In genomic region chr14:20656361-20656760, GRCm38 (mm10) we compare ENCODE assay signal across 19 mouse cellular contexts. TPM values are rescaled to one million over a fixed set of nuclear protein-coding genes. Genes with fewer than 3 reads are reported as not detected.
A peak's percentile ranks its signal among the peaks of the same experiment; 100 is the strongest.
DNase-seq lines count a peak whose midpoint lies in the region; ATAC-seq and TF ChIP-seq lines count a peak whose summit lies in the region.
"Had no signal": no experiment of that assay in that cellular context is flagged by ENCODE, and none has a peak within 500 bp of the region (broad histone marks: within the 10 kb centered on the region; RNA-seq: fewer than 3 reads in every experiment).

Gene Myoz1 (minus strand): TSS chr14:20656540.

- no peak for TF ChIP-seq CTCF in stomach, postnatal 0 days (IDR thresholded peaks at IDR 0.05; ENCODE audit: low read depth)

- peaks cover 14% of the 10 kb centered on the region; the same call in 1 of the 2 replicates for H3K36me3 ChIP-seq in heart, embryonic 12.5 days
- no peaks in the 10 kb centered on the region for H3K36me3 ChIP-seq in stomach, embryonic 16.5 days (ENCODE audit: control insufficient read depth, insufficient read depth, low read length)
- H3K36me3 ChIP-seq in stomach, postnatal 0 days (ENCODE audit: control insufficient read depth, insufficient read depth, low read length): no peaks in the 10 kb centered on the region
- H3K36me3 ChIP-seq: neural tube, embryonic 12.5 days had no signal

- no peaks in the 10 kb centered on the region for H3K9me3 ChIP-seq in heart, embryonic 12.5 days (replicated peaks)
- no peaks in the 10 kb centered on the region for H3K9me3 ChIP-seq in stomach, embryonic 16.5 days (replicated peaks; ENCODE audit: control insufficient read depth, low read length)
- H3K9me3 ChIP-seq in stomach, postnatal 0 days (ENCODE audit: control insufficient read depth, low read length): no peaks in the 10 kb centered on the region
- H3K9me3 ChIP-seq: neural tube, embryonic 12.5 days had no signal

- ATAC-seq in heart, embryonic 12.5 days (ENCODE audit: insufficient number of reproducible peaks, low FRiP score): no peak
- ATAC-seq in stomach, embryonic 16.5 days (ENCODE audit: insufficient read depth, low FRiP score): no peak
- no peak for ATAC-seq in stomach, postnatal 0 days (ENCODE audit: low FRiP score, low TSS enrichment)
- ATAC-seq: intestine, embryonic 16.5 days; midbrain, embryonic 16.5 days had no signal

- peak within 1 kb of the TSS; percentile 57 for H3K4me2 ChIP-seq in heart, embryonic 12.5 days
- no peak within 1 kb of the TSS for H3K4me2 ChIP-seq in stomach, embryonic 16.5 days (ENCODE audit: low read depth, low read length)
- no peak within 1 kb of the TSS for H3K4me2 ChIP-seq in stomach, postnatal 0 days (replicated peaks; ENCODE audit: low read depth)
- H3K4me2 ChIP-seq: neural tube, embryonic 12.5 days had no signal

- peaks cover 52% of the 10 kb centered on the region for H3K4me1 ChIP-seq in heart, embryonic 12.5 days (replicated peaks)
- H3K4me1 ChIP-seq in stomach, embryonic 16.5 days (ENCODE audit: control insufficient read depth, insufficient read depth, low read length): peaks cover 6% of the 10 kb centered on the region; the same call in 1 of the 2 replicates
- no peaks in the 10 kb centered on the region for H3K4me1 ChIP-seq in stomach, postnatal 0 days (replicated peaks; ENCODE audit: control insufficient read depth, insufficient read depth)

- WGBS in heart, embryonic 12.5 days: 23% methylated on average over 11 of the region's 11 CpGs
- WGBS in stomach, embryonic 16.5 days: 48% methylated on average over 11 of the region's 11 CpGs
- WGBS in stomach, postnatal 0 days: 53% methylated on average over 11 of the region's 11 CpGs

- intact Hi-C loops in gastrocnemius, postnatal 14 days (cut with DNase I; ENCODE audit: low total_unique reads): no loop called here

- no peak for DNase-seq in heart, adult 9 months (ENCODE audit: low spot score in 2 of 2)
- no peak for DNase-seq in stomach, postnatal 0 days (ENCODE audit: low spot score)
- peak; percentile 52 for DNase-seq in gastrocnemius, postnatal 14 days
- DNase-seq in cerebellum, adult 18-20 months: no peak
- DNase-seq in embryo, embryonic 10 days (ENCODE audit: low spot score): no peak
- DNase-seq: cerebellum, adult 8-10 months; kidney, postnatal 36 days; left cerebral cortex, postnatal 4 days; lung, adult 18-20 months; thymus, adult 2 months had no signal

- no peaks in the 10 kb centered on the region for H3K27me3 ChIP-seq in heart, embryonic 12.5 days (replicated peaks)
- no peaks in the 10 kb centered on the region for H3K27me3 ChIP-seq in stomach, embryonic 16.5 days (ENCODE audit: control insufficient read depth, insufficient read depth, low read length)
- no peaks in the 10 kb centered on the region for H3K27me3 ChIP-seq in stomach, postnatal 0 days (ENCODE audit: control insufficient read depth, insufficient read depth, low read length)
- H3K27me3 ChIP-seq: neural tube, embryonic 12.5 days had no signal

- peak within 1 kb of the TSS; percentile 62 for H3K27ac ChIP-seq in heart, embryonic 12.5 days (ENCODE audit: poor library complexity, severe bottlenecking)
- no peak within 1 kb of the TSS for H3K27ac ChIP-seq in stomach, embryonic 16.5 days (ENCODE audit: low read length)
- no peak within 1 kb of the TSS for H3K27ac ChIP-seq in stomach, postnatal 0 days (replicated peaks)
- H3K27ac ChIP-seq: neural tube, embryonic 12.5 days had no signal

- no peak for TF ChIP-seq EP300 in stomach, postnatal 0 days (optimal IDR thresholded peaks at IDR 0.05)

- peak within 1 kb of the TSS; percentile 32 for H3K4me3 ChIP-seq in heart, embryonic 12.5 days
- no peak within 1 kb of the TSS for H3K4me3 ChIP-seq in stomach, embryonic 16.5 days (replicated peaks; ENCODE audit: low read length)
- no peak within 1 kb of the TSS for H3K4me3 ChIP-seq in stomach, postnatal 0 days (ENCODE audit: low read depth, low read length)
- H3K4me3 ChIP-seq: erythroblast, embryonic 14.5 days; neural tube, embryonic 12.5 days had no signal

- peak within 1 kb of the TSS; percentile 59 for H3K9ac ChIP-seq in heart, embryonic 12.5 days
- no peak within 1 kb of the TSS for H3K9ac ChIP-seq in stomach, embryonic 16.5 days (ENCODE audit: low read length)
- H3K9ac ChIP-seq in stomach, postnatal 0 days (ENCODE audit: low read length): no peak within 1 kb of the TSS
- H3K9ac ChIP-seq: neural tube, embryonic 12.5 days had no signal

RNA-seq across cellular contexts. Expression of gene Myoz1, which starts in this region (rescaled TPM):
- polyA plus RNA-seq in heart, embryonic 12.5 days (2016; fragmentation: Nextera tagmentation; extraction: Ambion mirVana): 19.2 and 19.7 TPM in 2 replicates
- 1.4 and 29.8 TPM in 2 replicates for polyA plus RNA-seq in stomach, embryonic 16.5 days (2015; fragmentation: Nextera tagmentation; extraction: Ambion mirVana)
- polyA plus RNA-seq in stomach, postnatal 0 days (2015; fragmentation: Nextera tagmentation; extraction: Ambion mirVana): 0.10 TPM in 1 of 2 replicates, not detected in the other
- total RNA-seq in gastrocnemius, postnatal 14 days (2021): 1,000 to 10,000 TPM; 1,986 to 2,341 TPM
- total RNA-seq: layer of hippocampus, postnatal 14 days; left cerebral cortex, postnatal 4 days; megakaryocyte progenitor cell, adult 5-6 weeks had no signal
- polyA plus RNA-seq: erythroblast, embryonic 14.5 days; hindbrain, embryonic 11.5 days had no signal
